Mouse (Mus musculus) cerebellum, postnatal 10 days (tissue): ENCODE data around the gene Tmem41a.

ENCODE experiments used
- DNase-seq, 2 experiments: peaks; one replicate each; pipeline ENCODE4 v3.0.0; 2021; ENCODE audit warnings: mixed read lengths in 2 of 2

Gene Tmem41a

DNA sequence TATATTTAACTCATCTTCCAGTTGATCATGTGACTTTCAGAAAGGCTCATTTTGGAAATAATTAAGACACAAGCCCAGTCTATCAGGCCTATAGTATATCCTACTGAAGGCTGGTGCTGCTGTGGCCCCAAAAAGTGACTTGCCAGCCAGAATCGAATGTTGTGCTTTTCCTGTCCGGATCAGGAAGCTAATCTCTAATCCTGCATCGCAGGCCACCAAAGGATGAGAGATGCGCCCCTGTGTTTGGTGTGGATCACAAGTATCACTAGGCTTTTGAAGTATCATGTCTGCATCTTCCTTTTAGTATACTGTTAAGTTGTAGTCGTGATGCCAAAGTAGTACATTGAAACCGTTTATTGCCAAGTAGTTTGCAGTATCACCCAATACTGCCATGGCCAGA lies 53.5 kb downstream of the Tmem41a start:
- DNase-seq: no peak

DNA sequence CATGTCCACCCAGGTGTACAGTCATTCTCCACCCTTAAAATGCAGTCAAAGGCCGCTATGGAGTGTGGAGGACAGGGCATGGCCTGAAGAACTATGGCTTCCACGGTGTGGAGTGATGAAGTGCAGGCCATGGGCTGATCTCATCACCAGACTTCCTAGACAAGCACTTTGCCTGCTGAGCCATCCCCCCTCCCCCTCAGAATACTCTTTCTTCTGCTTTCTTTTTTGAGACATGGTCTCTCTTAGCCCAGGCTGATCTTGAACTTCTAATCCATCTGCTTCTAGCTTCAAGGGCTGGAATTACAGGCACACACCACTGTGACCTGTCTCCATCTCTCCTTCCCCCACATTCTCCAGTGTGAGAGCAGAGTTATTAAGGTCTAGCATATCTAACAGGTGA lies 59.8 kb downstream of the Tmem41a start:
- DNase-seq: no peak
